Mouse (Mus musculus): ENCODE results near the gene Pld2. TPM values are rescaled to one million over a fixed set of nuclear protein-coding genes. Genes with fewer than 3 reads are reported as not detected.
"Not testable (repeated sequence)": the region's sequence is repeated elsewhere in the genome, so short reads cannot be mapped to it uniquely, and the experiment has no call there.

Pld2 gene
- polyA plus RNA-seq, 1 experiment, result 19.7 TPM

DNA sequence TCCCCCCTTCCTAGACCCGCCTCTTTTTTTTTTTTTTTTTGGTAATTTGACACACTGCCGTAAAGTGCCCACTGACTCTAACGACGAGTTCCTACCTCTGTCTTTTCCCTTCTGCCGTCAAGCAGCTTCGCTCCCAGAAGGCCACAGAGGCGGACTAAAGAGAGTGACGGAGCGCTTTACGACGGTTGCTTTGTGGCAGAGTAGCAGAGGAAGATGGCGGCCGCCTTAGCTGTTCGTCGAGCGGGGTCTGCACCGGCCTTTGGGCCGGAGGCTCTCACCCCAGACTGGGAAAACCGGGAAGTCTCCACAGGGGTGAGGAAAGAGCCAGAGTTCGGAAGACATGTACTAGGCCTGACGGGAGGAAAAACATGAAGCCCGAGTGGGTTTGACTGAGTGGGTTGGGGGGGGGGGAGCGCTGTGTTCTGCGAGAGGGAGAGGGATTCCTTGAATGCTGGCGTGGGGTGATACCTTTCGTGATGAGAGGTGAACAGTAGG is 14.6 kb upstream of the Pld2 start, which contains the start of gene Psmb6:
TSS of gene Psmb6 (plus strand) at position 184 of the 495 bp plus-strand sequence.
- Histone ChIP-seq H3K4me1 (ENCODE audit: control insufficient read depth, insufficient read depth, low read length) (0 out of 2 replicates have a peak, but pooled peaks cover 5% of the 10 kb centered on the region), H3K27ac (ENCODE audit: insufficient read depth, low read length) (no peak within 1 kb of the TSS), H3K4me3 (ENCODE audit: insufficient read depth, low read length) (peak within 1 kb of the TSS; percentile 97)
- no peak for TF ChIP-seq CTCF (IDR thresholded peaks at IDR 0.05; ENCODE audit: borderline replicate concordance, insufficient read depth, low read length)
- TF ChIP-seq POLR2A (IDR thresholded peaks at IDR 0.05; ENCODE audit: low read depth, low read length), result peak; percentile 69

DNA sequence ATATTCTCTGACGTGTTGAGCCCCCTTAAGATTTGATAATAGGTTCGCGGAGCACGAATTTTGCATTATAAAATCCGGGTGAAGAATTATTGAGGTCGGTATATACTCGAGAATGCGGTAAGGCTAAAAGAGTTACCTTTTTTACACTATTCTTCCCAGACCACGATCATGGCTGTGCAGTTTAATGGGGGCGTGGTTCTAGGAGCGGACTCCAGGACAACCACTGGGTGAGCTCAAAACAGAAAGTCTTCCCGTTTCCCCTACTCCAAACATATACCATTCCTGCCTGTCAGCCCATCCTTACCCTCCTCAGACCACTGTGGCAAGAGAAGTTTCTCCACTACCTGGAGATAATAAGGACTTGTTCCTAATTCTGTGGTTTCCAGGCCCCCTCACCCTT is 14.1 kb upstream of the Pld2 start:
- 0 out of 2 replicates have a peak, but pooled peaks cover 5% of the 10 kb centered on the region for H3K4me1 ChIP-seq (ENCODE audit: control insufficient read depth, insufficient read depth, low read length)
- peak overlapping the region; percentile 97 for H3K4me3 ChIP-seq (ENCODE audit: insufficient read depth, low read length)
- no peak for TF ChIP-seq POLR2A (IDR thresholded peaks at IDR 0.05; ENCODE audit: low read depth, low read length)
- TF ChIP-seq CTCF (IDR thresholded peaks at IDR 0.05; ENCODE audit: borderline replicate concordance, insufficient read depth, low read length), result no peak
- H3K27ac ChIP-seq (ENCODE audit: insufficient read depth, low read length), result no peak overlapping the region

DNA sequence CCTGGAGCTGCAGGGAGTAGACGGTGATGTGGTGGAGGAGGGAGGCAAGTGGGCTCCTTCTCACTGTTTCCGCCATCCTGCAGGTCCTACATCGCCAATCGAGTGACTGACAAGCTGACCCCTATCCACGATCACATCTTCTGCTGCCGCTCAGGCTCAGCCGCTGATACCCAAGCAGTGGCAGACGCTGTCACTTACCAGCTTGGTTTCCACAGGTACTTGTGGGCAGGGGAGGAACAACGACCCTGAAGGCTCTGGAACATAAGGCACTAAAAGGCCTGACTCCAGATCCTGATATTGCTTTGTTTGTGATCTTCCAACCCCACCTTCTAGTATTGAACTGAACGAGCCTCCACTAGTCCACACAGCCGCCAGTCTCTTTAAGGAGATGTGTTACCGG is 13.7 kb upstream of the Pld2 start:
- no peak for TF ChIP-seq POLR2A (IDR thresholded peaks at IDR 0.05; ENCODE audit: low read depth, low read length)
- no peak for TF ChIP-seq CTCF (IDR thresholded peaks at IDR 0.05; ENCODE audit: borderline replicate concordance, insufficient read depth, low read length)

DNA sequence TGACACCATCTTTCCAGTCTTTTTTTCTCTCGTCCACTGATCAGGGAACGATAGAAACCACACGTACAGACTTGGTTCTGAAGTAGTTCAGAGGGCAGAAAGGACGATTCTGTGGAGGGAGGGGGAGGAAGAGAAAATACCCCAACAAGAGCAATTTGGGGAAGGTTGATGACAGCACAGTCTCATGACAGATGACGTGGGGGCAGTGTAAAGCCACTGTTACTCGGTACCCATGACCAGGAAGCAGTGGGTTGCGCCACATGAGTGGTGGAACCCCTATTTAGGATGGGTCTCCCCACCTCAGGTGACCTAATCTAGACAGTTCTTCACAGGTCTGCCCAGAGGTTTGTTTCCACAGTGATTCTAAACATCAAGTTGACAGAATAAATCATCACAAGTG is 11.3 kb upstream of the Pld2 start:
- TF ChIP-seq CTCF (IDR thresholded peaks at IDR 0.05; ENCODE audit: borderline replicate concordance, insufficient read depth, low read length), result no peak
- TF ChIP-seq POLR2A (IDR thresholded peaks at IDR 0.05; ENCODE audit: low read depth, low read length), result 0 out of 2 replicates have a peak, but pooled peaks have one; percentile 5
- H3K4me1 ChIP-seq (ENCODE audit: control insufficient read depth, insufficient read depth, low read length), result 0 out of 2 replicates have a peak, but pooled peaks cover 5% of the 10 kb centered on the region
- H3K4me3 ChIP-seq (ENCODE audit: insufficient read depth, low read length), result no peak overlapping the region
- no peak overlapping the region for H3K27ac ChIP-seq (ENCODE audit: insufficient read depth, low read length)

More for the DNA sequence above, 13.7 kb upstream of the Pld2 start:
- 0 out of 2 replicates have a peak, but pooled peaks cover 5% of the 10 kb centered on the region for H3K4me1 ChIP-seq (ENCODE audit: control insufficient read depth, insufficient read depth, low read length)
- H3K4me3 ChIP-seq (ENCODE audit: insufficient read depth, low read length), result peak overlapping the region; percentile 97
- no peak overlapping the region for H3K27ac ChIP-seq (ENCODE audit: insufficient read depth, low read length)

DNA sequence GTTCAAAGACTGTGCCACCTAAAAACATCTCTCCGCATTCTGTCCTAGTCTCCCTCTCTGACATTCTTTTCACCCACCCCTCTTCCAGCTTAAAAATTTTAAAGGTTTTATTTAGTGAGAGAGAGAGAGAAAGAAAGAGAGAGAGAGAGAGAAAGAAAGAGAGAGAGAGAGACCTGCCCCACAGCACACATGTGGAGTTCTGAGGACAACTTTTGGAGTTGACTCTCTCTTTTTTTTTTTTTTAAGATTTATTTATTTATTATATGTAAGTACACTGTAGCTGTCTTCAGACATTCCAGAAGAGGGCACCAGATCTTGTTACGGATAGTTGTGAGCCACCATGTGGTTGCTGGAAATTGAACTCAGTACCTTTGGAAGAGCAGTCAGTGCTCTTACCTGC is 8.8 kb upstream of the Pld2 start:
- H3K4me3 ChIP-seq (ENCODE audit: insufficient read depth, low read length); H3K27ac ChIP-seq (ENCODE audit: insufficient read depth, low read length); H3K4me1 ChIP-seq (ENCODE audit: control insufficient read depth, insufficient read depth, low read length): not testable (repeated sequence)

DNA sequence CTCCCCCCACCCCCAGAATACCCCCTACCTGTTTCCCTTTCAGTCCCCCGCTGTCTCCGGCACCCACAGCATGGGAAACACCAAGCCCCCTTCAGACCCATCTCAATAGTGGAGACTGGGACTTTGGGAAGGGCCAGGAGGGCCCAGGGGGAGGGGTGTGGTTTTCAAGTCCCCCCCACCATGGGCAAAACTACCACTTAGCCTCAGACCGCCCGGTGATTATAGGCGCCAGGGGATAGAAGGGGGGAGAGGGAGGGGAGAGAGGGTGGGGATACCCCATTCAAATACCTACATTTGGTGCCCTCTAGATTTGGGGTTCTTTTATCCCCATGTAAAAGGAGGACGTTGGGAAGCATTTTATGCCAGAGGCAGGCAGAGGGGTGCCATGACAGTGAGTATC is 7.0 kb upstream of the Pld2 start, which contains the start of gene Gm40193:
TSS of gene Gm40193 (minus strand) at position 101 of the 400 bp plus-strand sequence.
- Histone ChIP-seq H3K27ac (ENCODE audit: insufficient read depth, low read length) (no peak within 1 kb of the TSS), H3K4me3 (ENCODE audit: insufficient read depth, low read length) (no peak within 1 kb of the TSS), H3K4me1 (ENCODE audit: control insufficient read depth, insufficient read depth, low read length) (no peaks in the 10 kb centered on the region)
- TF ChIP-seq POLR2A (IDR thresholded peaks at IDR 0.05; ENCODE audit: low read depth, low read length) (no peak), CTCF (IDR thresholded peaks at IDR 0.05; ENCODE audit: borderline replicate concordance, insufficient read depth, low read length) (no peak)

DNA sequence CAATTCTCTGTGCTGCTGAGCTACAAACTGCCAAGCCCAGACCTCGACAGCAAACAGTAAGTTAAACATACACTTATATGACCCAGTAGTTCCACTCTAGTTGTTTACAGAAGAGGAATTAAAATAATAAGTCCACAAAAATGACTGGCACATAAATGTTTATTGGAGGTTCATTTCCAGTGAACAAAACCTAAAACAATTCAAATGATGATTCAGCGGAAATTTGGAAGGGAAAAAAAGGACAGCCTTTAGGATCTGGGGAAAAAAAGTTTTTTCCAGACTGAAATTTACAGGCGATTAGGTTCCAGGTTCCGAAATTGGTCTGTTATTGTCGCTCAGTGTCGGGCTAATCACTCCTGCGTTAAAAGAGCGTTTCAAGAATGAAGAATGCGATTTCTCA is 441 bp upstream of the Pld2 start:
- Histone ChIP-seq H3K27ac (ENCODE audit: insufficient read depth, low read length) (peak overlapping the region; percentile 47; the same call in 1 of the 2 replicates), H3K4me3 (ENCODE audit: insufficient read depth, low read length) (peak overlapping the region; percentile 52), H3K4me1 (ENCODE audit: control insufficient read depth, insufficient read depth, low read length) (0 out of 2 replicates have a peak, but pooled peaks cover 5% of the 10 kb centered on the region)
- no peak for TF ChIP-seq CTCF (IDR thresholded peaks at IDR 0.05; ENCODE audit: borderline replicate concordance, insufficient read depth, low read length)
- TF ChIP-seq POLR2A (IDR thresholded peaks at IDR 0.05; ENCODE audit: low read depth, low read length), result no peak

DNA sequence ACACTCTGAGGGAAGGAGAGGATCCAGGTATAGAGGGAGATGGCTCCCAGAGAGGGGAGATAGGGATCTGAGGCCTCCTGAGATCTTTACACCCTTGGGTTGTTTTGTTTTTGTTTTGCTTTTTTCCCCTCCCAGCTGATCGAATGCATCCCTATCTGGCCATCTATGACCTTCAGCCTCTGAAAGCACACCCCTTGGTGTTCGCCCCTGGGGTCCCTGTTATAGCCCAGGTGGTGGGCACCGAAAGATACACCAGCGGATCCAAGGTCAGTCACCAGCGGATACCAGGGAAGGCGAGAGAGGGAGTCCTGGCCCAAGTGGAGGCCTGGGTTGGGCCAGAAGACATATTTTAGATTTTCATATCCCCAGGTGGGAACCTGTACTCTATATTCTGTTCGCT is 1.1 kb downstream of the Pld2 start:
- no peak for TF ChIP-seq POLR2A (IDR thresholded peaks at IDR 0.05; ENCODE audit: low read depth, low read length)
- TF ChIP-seq CTCF (IDR thresholded peaks at IDR 0.05; ENCODE audit: borderline replicate concordance, insufficient read depth, low read length), result no peak
- no peak overlapping the region for H3K27ac ChIP-seq (ENCODE audit: insufficient read depth, low read length)
- peak overlapping the region; percentile 52 for H3K4me3 ChIP-seq (ENCODE audit: insufficient read depth, low read length)
- 0 out of 2 replicates have a peak, but pooled peaks cover 5% of the 10 kb centered on the region for H3K4me1 ChIP-seq (ENCODE audit: control insufficient read depth, insufficient read depth, low read length)

DNA sequence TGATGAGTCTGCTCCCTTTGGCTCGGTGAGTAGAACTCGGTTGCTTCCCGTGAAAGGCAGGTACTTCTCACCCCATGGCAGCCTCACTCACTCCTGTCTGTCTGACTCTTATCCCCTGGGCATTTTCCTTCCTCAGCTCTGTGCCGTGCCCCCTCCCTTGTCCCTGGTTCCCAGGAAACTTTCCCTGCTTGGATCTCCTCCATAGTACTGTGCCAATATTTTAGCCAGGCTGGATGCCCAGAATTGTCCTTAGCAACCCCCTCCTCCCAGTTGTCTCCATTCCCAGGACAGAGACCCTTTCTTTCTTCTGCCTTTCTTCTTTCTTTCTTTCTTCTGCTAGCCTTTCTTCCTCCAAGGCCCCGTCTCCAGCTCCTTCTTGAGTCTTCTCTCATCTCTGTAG is 1.6 kb downstream of the Pld2 start:
- H3K4me3 ChIP-seq (ENCODE audit: insufficient read depth, low read length), result peak overlapping the region; percentile 52; the same call in 1 of the 2 replicates
- no peak overlapping the region for H3K27ac ChIP-seq (ENCODE audit: insufficient read depth, low read length)
- H3K4me1 ChIP-seq (ENCODE audit: control insufficient read depth, insufficient read depth, low read length), result 0 out of 2 replicates have a peak, but pooled peaks cover 5% of the 10 kb centered on the region
- TF ChIP-seq CTCF (IDR thresholded peaks at IDR 0.05; ENCODE audit: borderline replicate concordance, insufficient read depth, low read length), result no peak

DNA sequence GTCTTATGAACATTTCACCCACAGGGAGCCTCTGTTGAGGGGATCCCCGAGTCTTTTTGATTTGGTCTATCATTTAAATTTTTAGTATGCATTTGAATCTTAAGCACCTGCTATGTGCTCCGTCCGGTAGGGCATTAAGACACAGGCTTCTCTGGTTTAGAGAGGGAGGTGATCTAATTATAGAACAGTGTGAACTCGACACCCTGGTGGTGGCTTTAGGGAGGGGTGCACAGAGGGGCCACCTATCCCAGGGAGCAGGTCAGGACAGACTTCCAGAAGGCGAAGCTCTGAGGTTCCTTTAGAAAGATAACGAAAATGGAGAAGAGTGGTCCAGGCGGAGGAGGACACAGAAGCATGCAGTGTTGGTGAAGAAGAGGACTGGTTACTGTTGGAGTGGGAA is 4.6 kb downstream of the Pld2 start:
- H3K4me1 ChIP-seq (ENCODE audit: control insufficient read depth, insufficient read depth, low read length), result 0 out of 2 replicates have a peak, but pooled peaks cover 5% of the 10 kb centered on the region
- H3K27ac ChIP-seq (ENCODE audit: insufficient read depth, low read length), result no peak overlapping the region
- no peak overlapping the region for H3K4me3 ChIP-seq (ENCODE audit: insufficient read depth, low read length)
- TF ChIP-seq POLR2A (IDR thresholded peaks at IDR 0.05; ENCODE audit: low read depth, low read length), result no peak
- no peak for TF ChIP-seq CTCF (IDR thresholded peaks at IDR 0.05; ENCODE audit: borderline replicate concordance, insufficient read depth, low read length)

All from embryonic fibroblast, embryonic 13.5 days (primary cell).